Mouse (Mus musculus): ENCODE data around the gene Dapk3.

DNA sequence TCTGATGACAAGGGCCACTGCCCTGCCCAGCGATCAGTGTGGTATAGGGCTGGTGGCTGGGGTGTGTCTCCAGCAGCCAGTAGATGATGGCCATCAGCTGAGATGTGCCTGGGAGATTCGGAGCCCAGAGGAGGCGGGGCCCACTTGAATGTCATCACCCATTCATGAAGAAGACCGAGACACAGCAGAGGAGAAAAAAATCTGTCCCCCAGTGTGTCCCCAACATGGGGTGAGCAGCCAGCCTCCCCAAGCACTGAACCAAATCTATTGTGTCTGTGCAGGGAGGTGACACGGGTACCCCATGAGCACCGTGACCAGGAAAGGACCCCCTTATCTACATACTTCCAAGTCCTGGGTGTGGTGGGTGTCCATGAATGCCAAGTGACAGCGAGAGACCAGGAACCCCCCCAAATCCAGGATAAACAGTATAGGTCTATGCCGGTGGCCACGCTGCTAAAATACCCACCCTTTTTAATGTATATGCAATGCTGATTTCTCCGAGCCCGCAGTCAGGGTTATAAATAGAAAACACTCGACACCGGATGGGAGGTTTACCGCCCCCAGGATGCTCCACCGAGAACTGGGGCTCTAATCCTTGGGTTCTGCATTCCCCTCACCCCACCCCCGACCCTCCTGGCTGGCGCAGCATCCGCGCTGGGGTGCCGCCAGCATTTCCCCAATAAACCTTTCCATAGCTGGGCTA is 47.1 kb downstream of the Dapk3 start:
- no peak for TF ChIP-seq CTCF (conservative IDR thresholded peaks at IDR 0.05; ENCODE audit: low read length)
- TF ChIP-seq NANOG (IDR thresholded peaks at IDR 0.05; ENCODE audit: borderline replicate concordance, low read length) = no peak
